Mouse (Mus musculus) gastrocnemius, adult 8-10 months (tissue): ENCODE data around the gene Pigv. TPM values are rescaled to one million over a fixed set of nuclear protein-coding genes. Genes with fewer than 3 reads are reported as not detected.
A peak's percentile ranks its signal among the peaks of the same experiment; 100 is the strongest.

Source experiments
- DNase-seq, 2 experiments: peaks; one replicate each; pipeline ENCODE4 v3.0.0; 2022; ENCODE audit warnings: low spot score in 2 of 2
- total RNA-seq, 4 experiments: library from RNA; stranded (reverse); gene quantifications; 2 replicates each; pipeline ENCODE4 v1.2.4; 2022

The Pigv gene
- total RNA-seq, 4 experiments from 2014 or later = 12.3 to 16.0 (median 12.5) TPM

DNA sequence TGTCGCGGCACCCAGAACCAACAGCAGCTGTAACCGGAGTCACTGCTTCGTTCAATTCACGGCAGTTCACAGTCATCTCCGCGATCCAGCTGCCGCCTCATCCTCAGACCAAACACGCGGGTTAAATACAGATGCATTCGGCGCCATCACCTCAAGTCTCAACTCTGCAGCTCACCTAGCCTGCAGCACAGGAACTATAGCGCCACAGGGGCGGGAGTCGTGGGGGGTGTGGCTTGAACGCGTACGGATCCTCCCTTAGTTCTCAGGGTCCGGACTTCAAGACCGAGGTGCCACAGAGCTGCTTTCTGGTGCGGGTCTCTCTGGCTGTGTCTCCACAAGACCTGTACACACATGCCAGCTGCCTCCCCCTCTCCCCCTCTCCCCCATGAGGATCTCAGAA lies 26.8 kb downstream of the Pigv start:
- no peak for DNase-seq

DNA sequence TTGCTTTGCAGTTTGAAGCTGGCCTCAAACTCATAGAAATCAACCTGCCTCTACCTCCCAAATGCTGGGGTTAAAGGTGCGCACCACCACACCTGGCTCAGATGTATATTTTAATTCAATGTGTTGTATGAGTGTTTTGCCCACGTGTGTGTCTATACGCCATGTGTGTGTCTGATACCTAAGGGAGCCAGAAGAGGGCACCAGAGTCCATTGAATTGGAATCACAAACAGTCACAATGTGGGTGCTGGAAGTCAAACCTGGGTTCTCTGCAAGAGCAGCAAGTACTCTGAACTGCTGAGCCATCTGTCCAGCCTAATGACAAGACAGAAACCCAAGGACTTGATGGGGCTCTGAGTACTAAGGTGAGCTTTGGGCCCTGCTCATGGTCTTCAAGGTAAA lies 27.3 kb downstream of the Pigv start:
- DNase-seq = no peak

DNA sequence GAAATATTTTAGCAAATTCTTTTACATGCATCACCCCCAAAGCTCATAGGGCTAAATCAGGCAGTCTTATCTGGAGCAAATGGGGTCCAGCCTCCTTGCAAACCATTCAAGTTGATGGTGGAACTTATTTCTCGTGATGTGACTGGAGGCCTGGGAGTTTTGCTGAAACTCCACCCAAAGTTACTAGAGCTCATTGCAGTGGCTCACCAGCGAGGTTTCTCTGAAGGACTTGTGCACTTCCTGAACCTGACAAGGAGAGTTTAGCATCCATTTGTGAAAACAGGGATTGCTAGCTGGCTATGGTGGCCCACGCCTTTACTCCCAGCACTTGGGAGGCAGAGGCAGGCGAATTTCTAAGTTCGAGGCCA lies 38.4 kb downstream of the Pigv start:
- no peak for DNase-seq

DNA sequence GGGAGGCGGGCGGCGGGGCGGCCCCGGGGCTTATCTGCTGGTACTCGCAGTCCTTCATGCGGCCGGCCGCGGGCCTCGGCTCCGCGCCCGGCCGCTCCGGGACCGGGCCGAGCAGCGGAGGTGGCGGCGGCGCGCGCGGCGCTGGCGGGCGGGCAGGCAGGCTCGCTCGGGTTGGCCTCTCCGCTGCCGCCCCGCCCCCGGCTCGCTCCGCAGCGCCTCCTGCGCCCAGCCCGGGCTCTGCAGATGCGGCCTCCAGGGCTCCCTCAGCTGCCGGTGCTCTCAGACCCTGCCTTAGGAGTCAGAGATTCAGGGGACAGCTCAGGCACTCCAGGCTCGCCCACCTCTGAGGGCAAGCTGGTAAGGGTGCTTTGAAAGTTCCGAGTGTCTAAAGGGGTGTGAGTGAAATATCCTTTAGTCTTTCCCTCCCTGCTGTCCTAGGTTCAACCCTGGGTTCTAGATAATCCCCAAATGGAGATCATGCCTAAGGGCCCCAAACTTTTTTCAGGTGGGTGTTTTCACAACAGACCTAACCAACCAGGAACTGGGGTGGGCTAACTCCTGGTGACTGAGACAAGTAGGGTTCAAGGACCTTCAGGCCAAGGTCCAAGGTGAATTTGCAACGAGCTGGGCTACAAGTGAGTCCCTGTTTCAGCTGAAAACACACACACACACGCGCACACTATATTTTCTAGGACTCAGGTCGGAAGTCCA lies 39.0 kb downstream of the Pigv start:
- DNase-seq = peak; percentile 84 to 85

DNA sequence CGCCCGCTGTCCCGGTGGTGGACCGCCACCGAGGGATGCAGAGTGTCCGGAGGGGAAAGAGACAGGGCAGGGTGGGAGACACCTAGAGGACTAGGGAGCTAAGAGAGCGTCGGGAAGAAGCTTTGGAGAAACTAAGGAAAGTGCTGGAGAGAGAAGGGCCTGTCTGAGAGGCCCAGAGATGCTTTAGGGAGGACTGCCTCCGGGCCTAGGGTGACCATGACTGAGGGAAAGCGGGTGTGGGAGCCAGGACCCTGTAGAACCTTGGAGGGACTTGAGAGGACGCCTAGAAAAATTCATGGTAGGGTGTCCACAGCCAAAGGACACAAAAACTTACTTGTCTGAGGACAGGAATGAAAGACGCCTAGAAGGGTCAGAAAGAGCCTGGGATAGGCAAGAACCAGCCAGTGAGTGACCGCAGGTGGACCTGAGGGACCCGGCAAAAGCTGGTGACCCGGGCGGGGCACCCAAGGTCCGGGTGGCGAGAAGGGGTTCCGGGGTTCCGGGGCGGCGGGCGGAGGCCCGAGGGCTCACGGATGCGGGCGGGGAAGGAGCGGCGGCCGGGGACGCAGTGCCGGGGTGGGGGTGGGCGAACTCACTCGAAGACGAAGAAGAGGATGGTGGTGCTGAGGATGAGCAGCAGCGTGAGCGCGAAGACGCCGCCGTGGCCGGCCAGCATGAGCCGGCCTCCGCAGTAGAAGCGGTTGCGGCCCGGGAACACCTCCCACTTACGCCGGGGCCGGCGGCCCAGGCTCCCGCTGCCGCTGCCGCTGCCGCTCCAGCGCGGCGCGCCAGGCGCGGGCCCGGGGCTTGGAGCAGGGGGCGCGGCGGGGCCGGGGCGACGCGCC lies 39.7 kb downstream of the Pigv start:
- no peak for DNase-seq

DNA sequence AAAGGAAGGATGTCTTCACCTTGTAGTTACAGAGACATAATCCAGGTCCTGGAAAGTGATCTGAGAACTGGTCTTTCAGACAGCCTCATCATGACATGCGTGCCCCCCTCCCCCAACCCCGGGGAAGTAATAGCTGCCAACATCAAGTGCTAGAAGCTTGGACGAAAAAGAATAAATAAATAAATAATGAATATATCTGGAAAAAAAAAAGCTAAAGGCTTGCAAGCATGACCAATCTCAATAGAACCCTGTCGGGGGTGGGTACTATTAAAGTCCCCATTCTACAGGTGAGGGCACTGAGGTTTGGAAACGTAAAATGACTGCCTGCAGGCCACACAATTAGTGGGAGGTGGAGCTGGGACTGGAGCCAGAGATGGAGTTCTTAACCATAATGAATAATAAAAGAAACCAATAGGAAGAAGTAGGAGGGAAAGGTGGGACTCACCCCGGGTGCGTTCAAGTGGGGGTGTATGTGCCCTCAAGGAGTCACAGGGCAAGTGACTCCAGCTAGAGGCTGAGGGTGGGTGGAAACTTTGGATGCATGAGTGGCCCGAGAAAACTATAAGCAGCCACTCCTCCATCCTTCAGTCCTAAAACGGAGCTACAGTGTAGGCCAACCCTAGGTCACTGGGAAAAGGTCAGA lies 40.6 kb downstream of the Pigv start:
- no peak for DNase-seq

DNA sequence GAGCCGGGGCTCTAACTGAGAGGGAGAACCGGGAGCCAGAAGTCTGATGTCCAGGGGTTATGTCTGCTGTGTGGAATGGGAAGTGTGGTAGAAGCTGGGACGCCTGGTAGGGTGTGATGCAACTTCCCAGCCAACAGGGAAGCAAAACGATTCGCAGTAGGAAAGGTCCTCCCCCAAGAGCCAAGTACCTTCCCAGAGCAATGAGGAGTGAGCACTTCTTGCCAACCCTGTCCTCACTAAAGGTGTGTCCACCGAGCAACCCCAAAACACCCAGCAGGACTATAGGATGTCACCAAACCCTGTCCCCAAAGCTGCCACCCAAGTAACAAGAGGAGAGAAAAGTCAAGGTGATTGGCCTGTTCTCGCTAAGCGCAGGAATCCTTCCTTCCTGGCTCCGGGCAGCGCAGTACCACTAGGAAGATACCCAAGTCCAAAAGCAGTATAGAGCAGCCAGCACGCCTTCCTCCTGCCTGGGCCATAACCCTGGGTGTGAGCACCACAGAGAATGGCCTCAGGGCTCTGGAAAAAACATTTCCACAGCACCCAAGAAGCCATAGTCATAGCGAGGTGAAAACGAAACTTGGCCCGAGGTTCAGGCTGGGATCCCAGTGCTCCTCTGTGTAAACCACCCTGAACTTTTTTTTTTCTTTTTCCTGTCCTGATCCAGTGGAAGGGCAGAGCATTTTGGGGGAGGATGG lies 41.2 kb downstream of the Pigv start:
- DNase-seq = no peak

DNA sequence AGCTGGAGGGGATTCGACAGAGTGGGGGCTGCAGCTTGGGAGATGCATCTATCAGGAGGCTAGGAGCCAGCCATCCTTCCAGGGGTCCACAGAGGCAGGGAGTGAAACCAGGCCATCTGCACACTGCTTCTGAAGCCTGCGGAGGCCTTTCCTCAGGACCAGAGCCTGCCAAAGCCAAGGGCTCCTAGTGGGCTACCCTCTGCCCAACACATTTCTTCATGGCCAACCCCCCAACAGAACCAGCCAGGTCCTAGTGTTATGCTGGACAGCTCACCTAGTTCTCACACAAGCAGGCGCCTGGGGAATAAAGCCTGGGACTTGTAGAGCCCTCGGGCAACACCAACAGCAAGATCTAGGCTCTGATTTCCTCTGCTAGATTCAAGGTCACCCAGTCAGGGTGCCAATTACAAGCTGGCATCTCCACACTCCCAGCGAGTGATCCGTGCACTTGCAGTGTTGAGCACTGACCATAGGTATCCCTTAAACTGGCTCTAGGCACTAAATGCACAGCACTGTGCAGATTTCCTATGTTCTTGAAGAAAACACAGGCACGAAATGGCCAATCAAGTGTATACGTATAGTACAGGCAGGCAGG lies 42.0 kb downstream of the Pigv start:
- no peak for DNase-seq

DNA sequence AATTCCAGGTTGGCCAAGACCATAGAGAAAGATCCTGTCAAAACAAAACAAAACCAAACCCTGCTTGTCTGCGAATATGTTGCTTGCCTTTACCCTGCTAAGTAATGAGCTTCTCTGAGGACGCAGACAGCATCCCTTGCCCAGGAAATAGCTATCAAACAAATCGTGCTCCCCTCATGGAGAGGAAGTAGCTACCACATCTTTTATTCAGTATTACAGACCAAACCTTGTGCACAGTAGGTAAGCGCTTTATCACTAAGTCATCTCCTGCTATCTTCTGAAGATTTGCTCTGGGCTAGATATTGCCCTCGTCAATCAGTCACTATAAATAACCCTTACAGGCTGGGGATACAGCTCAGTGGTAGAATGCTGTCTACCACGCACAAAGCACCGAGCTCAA lies 43.3 kb downstream of the Pigv start:
- DNase-seq = no peak

DNA sequence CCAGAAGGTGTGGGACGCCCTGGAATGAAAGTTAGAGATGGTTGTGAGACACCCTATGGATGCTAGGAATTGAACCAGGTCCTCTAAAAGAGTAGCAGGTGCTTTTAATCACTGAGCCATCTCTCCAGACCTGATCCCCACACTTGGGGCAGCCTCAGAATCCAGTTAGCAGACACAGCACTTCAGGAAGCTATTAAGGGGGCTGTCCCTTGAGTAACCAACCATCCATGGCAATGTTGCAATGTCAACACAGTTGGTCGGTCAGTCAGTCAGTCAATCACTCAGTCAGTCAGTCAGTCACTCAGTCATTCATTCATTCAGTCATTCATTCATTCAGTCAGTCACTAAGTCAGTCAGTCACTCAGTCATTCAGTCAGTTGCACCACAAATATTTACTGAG lies 43.9 kb downstream of the Pigv start:
- DNase-seq = no peak

DNA sequence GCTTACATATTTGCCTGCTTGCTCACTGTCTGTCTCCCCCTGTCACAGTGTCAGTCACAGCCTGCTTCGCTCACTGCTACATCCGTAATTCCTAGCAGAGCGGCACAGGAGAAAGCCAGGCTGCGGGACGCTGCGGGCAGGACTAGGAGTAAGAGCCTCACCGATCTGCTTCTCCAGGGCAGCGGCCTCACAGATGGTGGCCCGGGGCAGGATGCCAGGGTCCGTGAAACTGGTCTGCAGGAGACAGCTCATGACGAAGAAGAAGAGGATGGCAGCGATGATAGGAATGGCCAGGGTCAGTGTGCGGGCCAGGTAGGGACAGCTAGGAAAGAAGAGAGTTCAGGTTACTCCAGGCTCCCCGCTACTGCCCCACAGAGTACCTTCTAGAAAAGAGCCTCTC lies 45.4 kb downstream of the Pigv start:
- DNase-seq = no peak

DNA sequence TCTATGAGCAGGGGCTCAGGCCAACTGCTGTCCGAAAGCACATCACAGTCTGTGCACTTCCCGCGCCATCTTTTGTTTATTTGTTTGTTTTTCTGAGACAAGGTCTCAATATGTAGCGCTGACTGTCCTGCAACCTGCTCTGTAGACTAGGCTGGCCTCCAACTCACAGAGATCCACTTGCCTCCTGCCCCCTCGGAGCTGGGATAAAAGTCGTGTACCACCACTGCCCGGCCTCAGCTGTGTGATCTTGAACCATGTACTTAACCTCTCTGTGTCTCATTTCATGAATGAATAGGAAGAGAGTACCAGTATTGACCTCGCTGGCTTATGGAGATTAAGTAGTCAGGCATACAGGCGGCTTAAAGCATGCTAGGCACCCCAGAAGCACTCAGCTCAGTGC lies 45.8 kb downstream of the Pigv start:
- no peak for DNase-seq

DNA sequence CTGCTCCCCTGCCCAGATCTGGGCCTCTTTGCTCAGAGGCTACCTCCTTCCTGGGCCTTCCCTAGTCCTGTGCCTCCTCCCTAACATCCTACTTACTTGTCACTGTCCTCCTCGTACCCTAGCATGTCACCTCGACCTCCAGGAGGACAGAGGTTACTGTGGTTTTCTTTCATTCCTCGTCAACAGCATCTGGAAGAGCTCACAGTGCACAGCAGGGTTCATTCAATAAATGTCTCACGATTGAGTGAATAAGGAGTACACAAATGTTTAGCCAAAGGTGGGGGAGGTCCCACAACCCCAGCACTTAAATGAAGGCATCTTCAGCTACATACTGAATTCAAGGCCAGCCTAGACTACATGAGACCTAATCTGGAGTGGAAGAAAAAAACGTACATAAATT lies 46.2 kb downstream of the Pigv start:
- no peak for DNase-seq

DNA sequence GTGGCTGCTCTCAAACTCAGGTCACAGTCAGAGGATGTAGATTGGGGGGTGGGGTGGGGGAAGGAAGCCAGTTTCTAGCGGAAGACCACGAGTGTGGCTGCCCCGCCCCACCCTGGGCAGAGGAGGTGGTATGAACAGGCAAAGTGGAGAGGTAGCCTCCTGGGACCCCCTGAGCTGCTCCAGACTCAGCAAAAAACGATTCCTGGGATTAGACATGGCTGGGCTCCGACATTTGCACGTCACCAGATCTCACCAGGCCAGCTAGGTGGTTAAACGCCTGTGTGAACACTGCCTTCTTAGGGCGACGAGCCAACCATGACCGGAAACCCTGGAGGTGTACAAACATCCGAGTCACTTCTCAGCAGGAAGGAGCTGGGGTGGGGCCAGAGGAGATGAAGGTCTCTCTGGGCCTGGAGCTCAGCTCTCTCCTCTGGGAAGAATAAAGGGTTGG lies 46.8 kb downstream of the Pigv start:
- DNase-seq = no peak

DNA sequence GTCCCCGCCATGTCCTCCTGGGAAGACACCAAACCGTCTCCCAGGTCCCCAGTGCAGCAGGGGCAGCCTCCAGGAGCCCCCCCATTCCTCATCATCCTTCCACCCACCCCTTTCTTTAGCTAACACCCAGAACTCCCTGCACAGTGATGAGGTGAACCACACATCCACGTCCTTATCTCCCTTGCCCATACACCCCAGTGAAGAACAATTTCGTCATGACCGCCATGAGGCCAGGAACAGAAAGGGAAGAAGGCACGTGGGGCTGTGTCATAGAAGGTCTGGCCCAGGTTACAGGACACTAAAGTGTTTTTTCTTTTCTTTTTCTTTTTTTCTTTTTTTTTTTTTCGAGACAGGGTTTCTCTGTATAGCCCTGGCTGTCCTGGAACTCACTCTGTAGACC lies 47.6 kb downstream of the Pigv start:
- no peak for DNase-seq

DNA sequence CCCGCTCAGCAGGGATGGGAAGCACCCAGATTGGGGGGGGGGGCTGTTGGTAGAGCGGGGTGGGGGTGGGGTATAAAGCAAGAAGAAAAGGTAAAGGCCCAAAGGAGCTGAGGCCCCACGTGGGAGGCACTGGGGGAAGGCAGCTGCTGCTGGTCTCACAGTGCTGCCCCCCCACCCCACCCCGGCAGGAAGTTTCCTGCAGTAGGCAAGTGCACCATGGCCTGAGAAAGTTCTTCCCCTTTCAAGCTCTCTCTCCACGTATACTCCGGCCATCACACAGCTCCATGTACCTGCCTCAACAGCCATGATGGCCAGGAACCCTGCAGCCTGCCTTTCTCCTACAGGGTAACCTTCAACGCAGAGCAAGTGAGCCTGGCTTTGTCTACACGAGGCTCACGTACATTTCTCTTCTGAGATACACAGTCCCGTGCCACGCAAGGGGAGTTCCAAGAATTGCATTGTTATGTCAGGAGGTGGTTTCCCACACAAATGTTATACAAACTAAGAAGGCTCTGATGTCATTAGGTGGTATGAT lies 50.2 kb downstream of the Pigv start:
- no peak for DNase-seq

DNA sequence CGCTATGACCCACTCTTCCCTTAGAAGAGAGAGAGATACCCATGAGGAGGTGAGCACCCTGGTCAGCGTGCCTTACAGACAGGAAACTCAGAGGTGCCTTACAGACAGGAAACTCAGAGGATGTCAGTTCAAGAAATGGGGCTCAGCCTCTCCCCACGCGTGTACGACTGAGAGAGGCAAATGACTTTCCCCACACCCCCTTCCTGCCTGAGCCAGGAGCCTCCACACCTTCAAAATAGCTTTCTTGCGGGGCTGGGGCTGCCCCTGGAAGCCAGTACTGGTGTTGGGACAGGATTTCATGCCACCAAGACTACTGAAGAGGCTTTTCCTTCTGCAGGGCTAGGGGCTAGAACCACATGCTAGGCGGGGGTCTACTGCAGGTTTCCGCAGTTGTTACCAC lies 51.8 kb downstream of the Pigv start:
- no peak for DNase-seq

DNA sequence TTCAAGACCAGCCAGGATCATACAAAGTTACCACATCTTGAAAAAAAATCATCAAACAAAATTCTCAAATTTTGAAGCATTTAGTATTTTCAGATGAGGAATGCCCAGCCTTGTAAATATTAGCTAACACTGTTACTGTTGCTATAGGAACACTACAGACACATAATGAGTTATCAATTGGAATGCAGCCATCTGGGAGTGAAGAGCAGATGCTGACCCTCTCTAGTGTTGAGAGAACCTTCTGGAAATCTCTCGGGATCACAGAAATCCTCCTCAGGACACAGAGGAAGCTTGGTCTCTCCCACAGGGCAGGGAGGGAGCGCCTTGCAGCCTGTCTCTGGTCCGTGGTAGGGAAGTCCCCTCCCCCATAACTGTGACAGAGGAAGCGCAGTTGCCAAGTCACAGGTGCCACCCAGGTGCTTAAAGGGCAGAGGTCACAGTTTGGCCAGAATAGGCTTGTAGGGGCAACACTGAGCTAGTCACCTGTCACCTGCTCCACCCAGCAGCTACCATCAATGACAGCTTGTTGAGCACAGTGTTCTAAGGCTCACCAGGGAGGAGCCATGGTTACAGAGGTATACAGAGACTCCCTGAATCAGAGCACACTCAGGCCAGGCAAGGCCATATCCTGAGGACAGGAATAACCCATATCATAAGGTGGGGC lies 52.8 kb downstream of the Pigv start:
- DNase-seq = no peak

DNA sequence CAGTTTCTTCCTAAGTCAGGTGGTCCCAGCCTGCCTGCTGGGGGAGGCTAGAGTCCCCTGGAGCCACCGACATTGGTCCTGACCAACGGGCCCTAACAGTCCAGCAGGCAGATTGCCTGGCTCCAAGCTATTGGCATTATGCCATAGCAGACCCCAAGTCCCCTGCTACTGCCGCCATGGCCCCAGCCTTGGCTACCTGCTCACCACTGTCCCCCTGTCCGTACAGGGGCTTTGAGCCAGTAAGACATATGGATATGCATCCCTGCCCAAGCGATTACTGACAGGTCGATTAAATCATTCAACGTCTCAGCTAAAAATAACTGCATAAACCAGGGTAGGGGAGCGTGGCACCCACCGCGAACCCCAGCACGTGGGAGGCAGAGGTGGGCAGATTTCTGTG lies 54.5 kb downstream of the Pigv start:
- no peak for DNase-seq

DNA sequence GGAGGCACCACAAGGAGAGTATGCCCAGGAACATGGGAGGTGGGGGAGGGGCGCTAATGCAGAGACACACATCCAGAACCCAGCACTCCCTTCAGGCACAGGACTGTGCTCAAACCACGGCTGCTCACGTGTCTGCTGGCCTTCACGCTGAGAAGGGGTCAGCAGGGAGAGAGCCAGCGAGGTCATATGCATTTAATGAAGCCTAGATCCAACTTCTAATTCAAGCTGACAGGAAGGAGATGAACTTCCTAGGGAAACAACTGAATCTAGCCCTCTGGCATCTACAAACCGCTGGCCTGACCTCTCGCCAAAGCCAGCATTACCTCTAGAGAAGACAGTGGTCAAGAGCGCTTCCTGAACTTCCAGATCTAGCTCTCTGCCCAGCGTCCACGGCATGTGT lies 57.0 kb downstream of the Pigv start:
- DNase-seq = no peak

DNA sequence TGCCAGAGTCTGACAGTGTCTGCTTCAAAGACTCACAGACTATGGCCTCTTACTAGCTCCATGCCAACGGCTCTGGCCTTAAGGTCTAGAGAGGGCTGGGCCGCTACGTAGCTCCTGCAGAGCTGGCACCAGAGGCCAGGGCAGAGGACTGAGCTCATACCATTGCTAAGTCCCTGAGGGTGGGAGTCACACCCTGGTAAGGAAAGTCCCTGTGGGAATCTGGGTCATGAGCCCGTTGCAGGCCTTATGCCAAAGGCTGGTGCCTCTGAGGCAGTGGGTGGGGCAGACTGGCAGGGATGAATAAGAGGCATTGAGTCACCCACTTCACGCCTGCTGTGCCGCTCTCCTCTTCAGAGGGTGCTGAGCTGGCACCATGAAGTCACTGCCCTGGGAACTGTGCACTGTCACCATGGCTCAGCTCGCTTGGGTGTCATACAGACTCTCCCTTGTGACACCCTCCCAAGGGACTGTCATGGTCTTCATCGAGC lies 58.1 kb downstream of the Pigv start:
- peak; percentile 21 to 45 for DNase-seq
